Mouse (Mus musculus) midbrain, postnatal 0 days (tissue): ENCODE data around the gene Akr1a1. TPM values are rescaled to one million over a fixed set of nuclear protein-coding genes. Genes with fewer than 3 reads are reported as not detected.
"Not testable (repeated sequence)": the region's sequence is repeated elsewhere in the genome, so short reads cannot be mapped to it uniquely, and the experiment has no call there.

Source experiments
- ATAC-seq: fragments of 200-750 bp; cut with Nextera tagmentation; 2 replicates; pipeline ENCODE4 v1.8.0; 2017; ENCODE audit warnings: moderate number of reproducible peaks, mild to moderate bottlenecking, moderate TSS enrichment, moderate library complexity; ENCODE audit not compliant: low FRiP score
- DNase-seq: peaks from one replicate; pipeline ENCODE4 v3.0.0-alpha.2; 2015; ENCODE audit warnings: low spot score
- H3K27ac ChIP-seq: fragments of 300-500 bp; sonication (generic); 2 replicates; pipeline ENCODE4 v1.5.1; 2014; ENCODE audit warnings: low read depth, mild to moderate bottlenecking, low read length, mixed read lengths
- H3K27me3 ChIP-seq: fragments of 300-500 bp; sonication (generic); 2 replicates; pipeline ENCODE4 v1.6.1; 2014; ENCODE audit warnings: low read length, control low read depth, mixed read lengths; ENCODE audit not compliant: insufficient read depth
- H3K36me3 ChIP-seq: fragments of 300-500 bp; sonication (generic); 2 replicates; pipeline ENCODE4 v1.6.1; 2014; ENCODE audit warnings: low read length, control low read depth, mixed read lengths; ENCODE audit not compliant: insufficient read depth
- H3K4me1 ChIP-seq: fragments of 300-500 bp; sonication (generic); 2 replicates; pipeline ENCODE4 v1.6.1; 2014; ENCODE audit warnings: mild to moderate bottlenecking, control low read depth, antibody characterized with exemption, low read length, mixed read lengths; ENCODE audit not compliant: insufficient read depth
- H3K4me2 ChIP-seq: fragments of 300-500 bp; sonication (generic); 2 replicates; pipeline ENCODE4 v1.6.1; 2014; ENCODE audit warnings: low read depth, mild to moderate bottlenecking, low read length, mixed read lengths; ENCODE audit not compliant: poor library complexity, severe bottlenecking
- H3K4me3 ChIP-seq: fragments of 300-500 bp; sonication (generic); 2 replicates; pipeline ENCODE4 v1.5.1; 2014; ENCODE audit warnings: low read depth, mild to moderate bottlenecking, low read length, moderate library complexity
- H3K9ac ChIP-seq: fragments of 300-500 bp; sonication (generic); replicated peaks from 2 replicates; pipeline ENCODE4 v1.6.1; 2014; ENCODE audit warnings: mild to moderate bottlenecking, low read length, moderate library complexity, mixed read lengths; ENCODE audit not compliant: poor library complexity, severe bottlenecking
- H3K9me3 ChIP-seq: fragments of 300-500 bp; sonication (generic); 2 replicates; pipeline ENCODE4 v1.6.1; 2016; ENCODE audit warnings: low read length, control low read depth
- CTCF ChIP-seq: IDR thresholded peaks from 2 replicates; pipeline ENCODE4 v1.5.1; 2016; ENCODE audit warnings: antibody characterized with exemption, mild to moderate bottlenecking
- WGBS: fragments of 180-500 bp; shearing (Covaris S2); extraction: QIAGEN DNeasy Blood & Tissue Kit; methylation state at CpG from one replicate; pipeline ENCODE4 v1.1.7; 2014; 5-methylcytosine and 5-hydroxymethylcytosine counted together
- polyA plus RNA-seq: library from polyadenylated mRNA; unstranded; fragments of >200 nt; fragmentation: Nextera tagmentation; extraction: Ambion mirVana; gene quantifications from 2 replicates; pipeline ENCODE4 v1.2.1, GENCODE M21; 2015
- total RNA-seq: library from RNA; depleted of rRNA; stranded (reverse); fragments of >200 nt; gene quantifications from 2 replicates; pipeline ENCODE4 v1.2.3, GENCODE M21; 2014

The Akr1a1 gene
- total and polyA plus RNA-seq, 2 experiments from 2014 or later = 495 to 684 TPM

GRCm38 (mm10) chr4:116679141-116679540, 27.7 kb upstream of the Akr1a1 start:
- no peaks in the 10 kb centered on the region for H3K9me3 ChIP-seq
- H3K27me3 ChIP-seq = no peaks in the 10 kb centered on the region

DNA sequence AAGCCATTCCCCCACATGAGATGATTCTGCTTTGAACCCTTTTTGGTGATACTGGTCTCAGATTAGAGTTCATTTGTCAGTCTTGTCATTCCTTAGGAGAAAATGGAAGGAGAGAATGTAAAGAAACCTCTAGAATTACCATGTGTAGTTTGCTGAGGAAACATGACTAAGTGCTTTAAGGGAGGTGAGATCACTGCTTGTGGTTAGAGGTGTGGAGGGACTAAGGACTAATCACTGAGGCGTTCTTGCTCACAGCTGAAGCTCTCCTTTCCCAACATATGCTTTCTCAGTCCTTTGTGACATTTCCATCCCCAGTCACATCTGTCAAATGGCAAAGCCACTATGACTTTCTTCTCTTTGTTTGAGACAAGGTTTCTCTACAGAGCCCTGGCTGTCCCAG, 26.3 kb upstream of the Akr1a1 start:
- no peak overlapping the region for H3K4me2 ChIP-seq
- no peaks in the 10 kb centered on the region for H3K4me1 ChIP-seq
- ATAC-seq = no peak
- 91% methylated on average over 1 of the region's 1 CpGs for WGBS
- TF ChIP-seq CTCF = no peak
- H3K9ac ChIP-seq = no peak overlapping the region
- no peak for DNase-seq
- H3K36me3 ChIP-seq = no peaks in the 10 kb centered on the region
- H3K27me3 ChIP-seq = no peaks in the 10 kb centered on the region
- no peak overlapping the region for H3K27ac ChIP-seq
- H3K9me3 ChIP-seq = no peaks in the 10 kb centered on the region
- H3K4me3 ChIP-seq = no peak overlapping the region

More at GRCm38 (mm10) chr4:116679141-116679540, 27.7 kb upstream of the Akr1a1 start:
- Histone ChIP-seq H3K4me1 (no peaks in the 10 kb centered on the region), H3K9ac (no peak overlapping the region), H3K36me3 (no peaks in the 10 kb centered on the region), H3K4me2 (no peak overlapping the region), H3K27ac (no peak overlapping the region), H3K4me3 (no peak overlapping the region)
- DNase-seq (no peak), ATAC-seq (no peak)
- WGBS = 65% methylated on average over 5 of the region's 5 CpGs
- no peak for TF ChIP-seq CTCF

DNA sequence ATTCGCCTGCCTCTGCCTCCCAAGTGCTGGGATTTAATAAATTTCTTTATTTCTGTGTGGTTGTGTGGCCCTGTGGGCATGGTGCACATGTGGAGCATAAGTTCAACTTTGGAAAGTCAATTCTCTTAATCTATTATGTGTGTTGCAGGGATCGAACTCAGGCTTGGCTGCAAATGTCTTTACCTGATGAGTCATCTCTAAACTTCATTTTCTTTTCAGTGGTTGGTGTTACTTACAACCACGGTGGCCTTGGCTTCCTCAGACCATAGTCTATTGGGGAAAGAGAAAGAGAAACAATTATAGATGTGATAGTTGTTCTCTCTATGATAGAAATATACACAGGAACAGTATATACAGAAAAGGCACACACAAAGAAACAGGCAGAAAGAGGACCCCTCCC, 24.5 kb upstream of the Akr1a1 start:
- WGBS = 86% methylated on average over 3 of the region's 3 CpGs
- Histone ChIP-seq H3K4me2 (no peak overlapping the region), H3K27ac (no peak overlapping the region), H3K27me3 (no peaks in the 10 kb centered on the region), H3K9ac (no peak overlapping the region), H3K4me3 (no peak overlapping the region), H3K4me1 (no peaks in the 10 kb centered on the region), H3K36me3 (no peaks in the 10 kb centered on the region), H3K9me3 (no peaks in the 10 kb centered on the region)
- TF ChIP-seq CTCF = no peak
- ATAC-seq (no peak), DNase-seq (no peak)

DNA sequence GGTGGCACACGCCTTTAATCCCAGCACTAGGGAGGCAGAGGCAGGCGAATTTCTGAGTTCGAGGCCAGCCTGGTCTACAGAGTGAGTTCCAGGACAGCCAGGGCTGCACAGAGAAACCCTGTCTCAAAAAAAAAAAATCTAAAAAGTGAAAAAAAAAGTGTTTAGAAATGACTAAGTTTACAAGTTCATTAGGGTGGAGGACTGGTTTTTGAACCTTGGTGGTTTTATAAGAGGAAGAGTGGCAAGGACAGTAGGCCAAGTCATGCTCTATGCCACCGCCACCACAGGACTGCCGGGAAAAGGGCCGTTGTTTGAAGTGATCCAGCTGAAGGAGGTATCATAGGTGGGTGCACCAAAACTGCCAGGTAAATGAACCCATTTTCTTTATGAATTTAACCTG, 23.3 kb upstream of the Akr1a1 start:
- ATAC-seq, H3K4me2 ChIP-seq, H3K4me1 ChIP-seq, H3K27me3 ChIP-seq, H3K36me3 ChIP-seq, H3K9ac ChIP-seq, H3K4me3 ChIP-seq, H3K9me3 ChIP-seq, DNase-seq, H3K27ac ChIP-seq: not testable (repeated sequence)
- 93% methylated on average over 6 of the region's 6 CpGs for WGBS

GRCm38 (mm10) chr4:116672785-116673184, 21.3 kb upstream of the Akr1a1 start:
- Histone ChIP-seq H3K27me3 (no peaks in the 10 kb centered on the region), H3K27ac (no peak overlapping the region), H3K9me3 (no peaks in the 10 kb centered on the region), H3K4me2 (no peak overlapping the region), H3K9ac (no peak overlapping the region), H3K4me3 (no peak overlapping the region), H3K36me3 (no peaks in the 10 kb centered on the region), H3K4me1 (no peaks in the 10 kb centered on the region)
- TF ChIP-seq CTCF = no peak
- DNase-seq = no peak
- 72% methylated on average over 2 of the region's 2 CpGs for whole genome bisulfite sequencing
- no peak for ATAC-seq

DNA sequence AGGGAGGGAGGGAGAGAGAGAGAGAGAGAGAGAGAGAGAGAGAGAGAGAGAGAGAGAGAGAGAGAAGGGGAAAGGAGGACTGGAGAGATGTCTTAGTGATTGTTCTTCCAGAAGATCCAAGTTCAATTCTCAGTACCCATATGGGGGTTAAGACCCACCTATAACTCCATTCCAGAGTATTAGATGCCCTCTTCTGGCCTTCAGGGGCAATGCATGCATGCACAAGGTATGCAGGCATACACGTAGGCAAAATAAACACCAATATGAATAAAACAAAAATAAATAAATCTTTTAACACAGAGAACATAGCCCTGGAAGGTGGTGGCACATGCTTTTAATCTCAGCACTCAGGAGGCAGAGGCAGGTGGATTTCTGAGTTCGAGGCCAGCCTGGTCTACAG, 17.8 kb upstream of the Akr1a1 start:
- Histone ChIP-seq H3K4me3 (no peak overlapping the region), H3K36me3 (no peaks in the 10 kb centered on the region), H3K9me3 (no peaks in the 10 kb centered on the region), H3K4me1 (no peaks in the 10 kb centered on the region), H3K27me3 (no peaks in the 10 kb centered on the region), H3K27ac (no peak overlapping the region), H3K4me2 (no peak overlapping the region), H3K9ac (no peak overlapping the region)
- WGBS = 71% methylated on average over 2 of the region's 2 CpGs
- no peak for ATAC-seq
- DNase-seq = no peak
- TF ChIP-seq CTCF = peak; percentile 38

DNA sequence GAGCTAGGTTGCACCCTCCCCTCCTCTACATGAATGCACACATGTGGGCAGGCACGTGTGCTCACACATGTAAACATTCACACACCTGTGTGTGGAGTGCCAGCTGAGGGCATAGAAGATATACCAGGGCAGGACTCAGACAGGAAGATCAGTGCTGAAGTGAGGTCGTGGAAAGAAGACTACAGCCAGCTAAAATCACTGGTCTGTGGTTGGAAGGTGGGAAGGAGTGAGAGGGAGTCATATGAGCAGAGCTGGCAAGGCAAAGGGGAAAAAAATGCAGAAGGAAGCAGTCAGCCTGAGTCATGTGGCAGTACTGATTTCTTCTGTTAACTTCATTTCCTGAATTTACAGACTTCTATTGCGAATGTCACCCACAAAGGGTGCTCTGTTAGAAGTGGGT, 16.7 kb upstream of the Akr1a1 start:
- Histone ChIP-seq H3K27me3 (no peaks in the 10 kb centered on the region), H3K9ac (no peak overlapping the region), H3K4me1 (no peaks in the 10 kb centered on the region), H3K9me3 (no peaks in the 10 kb centered on the region), H3K27ac (no peak overlapping the region), H3K36me3 (no peaks in the 10 kb centered on the region), H3K4me3 (no peak overlapping the region), H3K4me2 (no peak overlapping the region)
- DNase-seq (no peak), ATAC-seq (no peak)
- WGBS = 61% methylated on average over 3 of the region's 3 CpGs
- no peak for TF ChIP-seq CTCF
